Mouse (Mus musculus) kidney, adult 2 months (tissue): ENCODE measurements at regions not wholly inside any gene's neighbourhood (a gene's known extent, or its start where the extent isn't known, plus 50 kb on each side); places are given as distances from the start of the nearest gene placed in this dataset.

Experiments used
- CTCF ChIP-seq: fragments of 200-500 bp; conservative IDR thresholded peaks from 2 replicates; pipeline ENCODE4 v1.5.1; 2011; ENCODE audit warnings: low read depth, mild to moderate bottlenecking, control low read depth, low read length, moderate library complexity, mixed read lengths; ENCODE audit not compliant: insufficient read depth, insufficient read length
- POLR2A ChIP-seq: fragments of 200-500 bp; IDR thresholded peaks from one replicate; pipeline ENCODE4 v1.6.1; 2011; ENCODE audit warnings: low read depth, low read length, control low read depth

GRCm38 (mm10) chr16:24208118-24208517, 185.2 kb upstream of the Lpp start:
- TF ChIP-seq POLR2A: no peak
- TF ChIP-seq CTCF: no peak
